Mouse (Mus musculus) monocyte, adult 5-6 weeks (primary cell): ENCODE measurements around the gene Mzt1. TPM values are rescaled to one million over a fixed set of nuclear protein-coding genes. Genes with fewer than 3 reads are reported as not detected.

Experiments
- ATAC-seq: fragments of 153-309, 156-312 bp; replicated peaks from 2 replicates; pipeline ENCODE4 v1.8.0; 2017; ENCODE audit warnings: mild to moderate bottlenecking; ENCODE audit not compliant: low TSS enrichment, insufficient number of reproducible peaks, severe bottlenecking, poor library complexity, low FRiP score
- total RNA-seq: library from RNA; stranded (forward); fragments of 200-1000, 200-491, 200-594 nt; gene quantifications from 3 replicates; pipeline ENCODE4 v1.2.3, GENCODE M21; 2017

The Mzt1 gene
- total RNA-seq, 1 experiment from 2014 or later, result 30.9 TPM

DNA sequence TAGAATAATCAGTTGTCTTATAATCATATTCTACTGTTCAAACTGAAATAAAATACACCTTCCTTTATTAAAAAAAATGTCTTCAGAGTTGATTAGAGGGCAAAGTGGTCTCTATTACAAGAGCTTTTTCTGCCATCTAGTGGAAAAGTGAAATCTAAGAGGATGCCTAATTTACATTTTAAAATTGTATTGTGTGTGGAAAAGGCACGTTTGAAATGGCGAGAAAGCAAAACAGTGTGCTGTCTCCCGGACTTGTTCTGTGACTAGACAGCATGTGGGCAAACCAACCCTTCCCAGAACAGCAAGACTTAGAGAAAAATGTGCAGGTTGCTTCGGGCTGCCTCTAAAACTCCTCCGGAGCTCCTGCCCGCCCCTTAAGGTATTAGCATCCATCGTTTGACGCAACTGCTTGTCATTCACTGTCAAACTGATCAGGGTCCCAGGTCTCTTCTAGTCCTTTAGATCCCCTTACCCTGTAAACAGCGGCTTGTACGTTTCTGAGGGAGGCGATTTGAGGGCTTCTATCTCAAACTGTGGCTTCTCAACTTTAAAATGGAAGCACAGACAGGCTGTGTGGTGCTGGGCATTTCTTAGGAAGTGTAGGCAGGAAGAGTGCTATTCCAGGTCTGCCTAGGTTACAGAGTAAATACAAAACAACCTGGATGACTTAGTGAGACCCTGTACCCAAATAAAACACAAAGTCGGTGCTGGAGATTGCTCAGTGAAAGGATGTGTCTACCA, 23.4 kb downstream of the Mzt1 start:
- ATAC-seq, result no peak

DNA sequence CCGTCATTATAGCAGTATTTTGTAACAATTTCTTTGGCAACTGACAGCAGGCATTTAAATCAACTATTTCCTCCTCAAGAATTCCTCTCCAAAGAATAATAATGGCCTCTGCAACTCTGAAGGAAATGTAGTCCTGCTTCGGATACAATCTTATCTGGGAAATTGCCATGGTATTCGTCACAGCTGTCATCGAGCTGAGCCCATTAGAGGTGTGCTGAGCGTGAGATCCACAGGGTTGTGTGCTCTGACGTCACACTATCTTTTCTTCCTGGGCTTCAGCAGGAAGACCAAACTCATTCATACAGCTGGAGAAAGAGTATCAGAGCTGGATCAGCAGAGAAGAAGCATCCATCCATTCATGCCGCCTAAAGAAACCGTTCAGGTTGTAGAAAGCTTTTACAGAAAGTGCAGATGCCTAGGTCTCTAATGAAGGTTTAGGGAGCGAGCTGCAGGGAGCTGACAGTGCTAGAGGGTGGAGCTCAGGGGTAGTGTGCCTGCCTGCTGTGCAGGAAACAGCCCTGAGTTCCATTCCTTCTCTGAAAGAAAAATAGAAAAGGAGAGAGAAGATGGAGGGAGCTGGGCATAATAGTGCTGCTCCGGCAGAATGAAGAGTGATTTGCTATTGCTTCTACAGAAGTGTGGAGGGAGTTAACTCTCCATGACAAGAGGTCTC, 26.7 kb downstream of the Mzt1 start:
- ATAC-seq, result no peak

DNA sequence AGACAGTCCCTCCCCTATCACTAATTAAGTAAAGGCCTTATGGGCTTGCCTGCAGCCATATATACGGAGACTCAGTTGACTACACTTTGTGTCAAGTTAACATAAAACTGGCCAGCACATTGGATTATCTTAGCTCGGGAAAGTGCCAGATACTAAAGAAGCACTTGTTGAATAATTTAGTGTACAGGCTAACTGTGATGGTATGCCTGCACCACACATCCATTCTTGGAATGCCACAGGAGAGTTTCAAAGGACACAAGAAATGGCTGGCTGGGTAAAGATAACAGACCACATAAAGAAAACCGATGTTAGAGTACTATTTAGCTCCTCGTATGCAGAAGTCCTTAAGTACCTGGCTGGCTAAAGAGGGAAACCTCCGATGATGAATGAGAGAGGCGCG, 27.2 kb downstream of the Mzt1 start:
- no peak for ATAC-seq

DNA sequence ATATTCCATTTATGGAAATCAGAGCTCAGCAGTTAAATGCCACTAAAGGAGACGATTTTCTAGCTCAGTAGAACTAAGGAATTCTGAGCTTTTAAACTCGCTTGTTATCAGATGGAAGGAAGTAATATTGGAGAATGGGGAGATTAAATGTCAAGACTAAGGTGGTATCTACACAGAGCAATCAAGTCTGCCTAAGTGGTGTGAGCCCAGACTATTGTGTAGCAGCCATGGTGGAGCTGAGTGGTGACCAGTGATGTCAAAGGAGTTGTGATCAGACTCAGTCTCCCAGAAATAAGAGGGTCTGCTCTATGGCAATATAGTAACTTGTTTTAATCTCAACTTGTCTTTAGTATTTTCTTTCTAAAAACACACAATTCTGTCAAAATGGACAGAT, 35.0 kb downstream of the Mzt1 start:
- no peak for ATAC-seq

DNA sequence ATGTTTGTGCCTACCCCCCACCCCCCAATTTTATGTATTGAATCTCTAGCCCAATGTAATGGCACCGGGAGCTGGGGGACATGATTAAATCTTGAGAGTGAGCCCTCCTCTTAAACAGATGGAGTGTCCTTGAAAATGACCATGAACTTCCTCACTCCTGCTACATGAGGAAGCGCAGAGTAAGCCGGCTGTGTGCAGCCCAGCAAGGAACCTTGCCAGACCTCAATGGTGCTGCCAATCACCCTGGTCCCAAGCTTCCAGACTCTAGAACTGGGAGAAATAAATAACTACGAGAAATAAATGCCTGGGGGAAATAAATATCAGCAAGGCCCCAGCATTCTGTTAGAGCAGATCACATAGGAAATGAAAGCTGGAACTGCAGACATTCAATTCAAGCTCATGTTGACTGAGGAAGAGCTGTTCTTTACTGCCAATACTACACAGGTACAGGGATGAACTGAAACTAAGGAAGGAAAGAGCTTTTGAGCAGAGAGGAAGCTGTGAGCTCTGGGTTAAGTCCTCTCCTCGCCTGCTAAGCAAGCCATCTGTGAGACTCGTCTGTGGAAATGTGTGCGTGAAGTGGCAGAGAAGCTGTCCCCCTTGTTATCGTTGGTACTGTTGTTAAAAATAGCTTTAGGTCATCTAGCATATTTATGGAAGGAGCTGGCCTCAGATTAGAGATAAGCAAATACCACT, 35.6 kb downstream of the Mzt1 start:
- no peak for ATAC-seq

DNA sequence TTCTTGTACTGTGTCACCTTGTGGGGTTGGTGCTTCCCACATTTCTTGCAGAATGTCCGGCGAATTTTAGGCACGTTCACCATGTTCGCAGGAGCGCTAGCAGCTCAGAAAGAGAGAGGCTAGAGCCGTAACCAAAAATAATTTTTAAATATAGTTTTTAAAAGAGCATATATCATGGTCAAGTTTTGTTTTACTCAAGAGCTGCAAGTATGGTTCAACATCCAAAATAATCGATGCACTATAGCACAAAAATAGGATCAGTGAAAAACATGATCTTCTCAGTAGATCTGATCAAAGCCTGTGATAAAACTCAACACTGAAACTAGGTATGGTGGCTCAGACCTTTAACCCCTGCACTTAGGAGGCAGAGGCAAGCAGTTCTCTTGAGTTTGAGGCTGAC, 51.7 kb downstream of the Mzt1 start, which contains the start of gene Rpl36a-ps1:
Rpl36a-ps1 (minus strand) TSS at position 101 of the 400 bp plus-strand sequence.
- ATAC-seq, result no peak

DNA sequence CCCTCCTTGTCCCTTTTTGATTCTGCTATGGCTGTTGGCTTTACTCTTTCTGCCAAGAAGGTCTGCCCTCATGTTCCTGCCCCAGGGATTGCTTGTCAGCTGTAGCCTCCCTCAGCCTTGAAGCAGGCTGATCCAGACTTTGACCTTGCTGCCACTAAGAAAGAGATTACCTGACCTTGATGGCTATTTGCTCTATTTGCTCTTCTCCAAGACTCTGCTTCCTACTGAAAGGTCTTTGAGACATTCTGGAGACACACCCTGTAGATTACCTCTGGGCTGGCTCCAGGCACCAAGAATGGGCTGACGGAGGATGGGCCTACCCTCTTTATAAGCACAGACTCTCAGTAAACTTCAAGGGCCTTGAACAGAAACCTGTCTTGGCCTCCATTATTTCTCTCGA, 53.5 kb downstream of the Mzt1 start:
- no peak for ATAC-seq

DNA sequence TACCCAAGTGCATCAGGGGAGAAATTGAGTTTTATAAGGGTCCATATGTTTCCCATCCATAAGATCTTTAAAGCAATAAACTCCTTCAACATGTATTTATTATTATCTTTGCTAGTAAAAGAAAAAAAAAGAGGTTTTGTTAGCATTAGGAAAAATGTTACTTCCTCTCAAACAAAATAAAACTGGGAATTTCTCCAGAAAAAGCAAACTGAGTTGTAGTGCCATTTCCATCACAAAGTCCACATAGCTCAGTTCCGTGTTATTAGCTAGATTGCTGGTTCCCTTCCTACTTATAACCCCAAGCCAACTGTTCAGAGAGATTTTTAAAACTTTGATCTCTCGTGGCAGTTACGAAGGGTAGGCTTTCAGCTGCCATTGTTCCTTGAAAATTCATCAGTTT, 55.3 kb downstream of the Mzt1 start:
- ATAC-seq, result no peak

DNA sequence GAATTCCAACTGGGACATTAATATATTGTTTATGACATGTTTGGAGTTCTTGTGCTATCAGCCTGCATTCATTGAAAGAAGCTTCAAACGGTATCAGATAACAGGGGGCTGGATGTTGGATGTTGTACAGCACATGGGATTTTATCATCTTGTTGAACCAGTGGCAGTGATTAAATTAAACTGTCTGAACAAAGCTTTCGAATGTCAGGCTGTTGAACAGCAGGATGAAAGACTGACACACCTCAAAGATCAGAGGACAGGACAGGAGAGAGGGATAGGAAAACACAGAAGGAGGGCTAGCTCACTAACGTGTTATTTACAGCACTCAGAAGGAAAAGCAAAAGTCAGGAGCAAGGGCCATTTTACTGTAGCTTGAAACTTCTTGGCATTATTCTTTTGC, 56.1 kb downstream of the Mzt1 start:
- no peak for ATAC-seq

Other genes starting within 250 kb of the Mzt1 start
- 1.9 to 4.4 TPM (median 4.0 TPM) in 3 replicates for gene Rpl36a-ps1, start 51.8 kb downstream of the Mzt1 start, total RNA-seq
- 5.0 to 10.6 TPM (median 7.3 TPM) in 3 replicates for gene Bora, start 88 bp upstream of the Mzt1 start, total RNA-seq
- gene Pibf1, start 53.3 kb upstream of the Mzt1 start, total RNA-seq, result 30.0 to 60.2 TPM (median 31.0 TPM) in 3 replicates
- 6.2 to 19.3 TPM (median 18.0 TPM) in 3 replicates for gene Dis3, start 53.6 kb upstream of the Mzt1 start, total RNA-seq